Mouse (Mus musculus) adrenal gland, postnatal 25 days (tissue): ENCODE measurements around the gene Begain. TPM values are rescaled to one million over a fixed set of nuclear protein-coding genes. Genes with fewer than 3 reads are reported as not detected.

Experiments used
- DNase-seq: peaks from one replicate; pipeline ENCODE4 v3.0.0; 2021; ENCODE audit warnings: mixed read lengths
- long read RNA-seq: library from polyadenylated mRNA; stranded (forward); transcript quantifications from one replicate; pipeline ENCODE4 v2.0.0, GENCODE M21; 2021
- total RNA-seq: library from RNA; stranded (reverse); gene quantifications from 2 replicates; pipeline ENCODE4 v1.2.3, GENCODE M21; 2021

The Begain gene
- total RNA-seq, result 2.5 and 4.3 TPM in 2 replicates
- long read RNA-seq, partial matches to known transcripts, result 0 of 1 reads
- long read RNA-seq, other reads (novel, unspliced or antisense), result 1 of 1 reads

- DNase-seq, result no peak
Observed at GRCm38 (mm10) chr12:109068167-109068653, at the start of gene Begain. Gene Begain, minus strand, starts transcription at chr12:109068217.

DNA sequence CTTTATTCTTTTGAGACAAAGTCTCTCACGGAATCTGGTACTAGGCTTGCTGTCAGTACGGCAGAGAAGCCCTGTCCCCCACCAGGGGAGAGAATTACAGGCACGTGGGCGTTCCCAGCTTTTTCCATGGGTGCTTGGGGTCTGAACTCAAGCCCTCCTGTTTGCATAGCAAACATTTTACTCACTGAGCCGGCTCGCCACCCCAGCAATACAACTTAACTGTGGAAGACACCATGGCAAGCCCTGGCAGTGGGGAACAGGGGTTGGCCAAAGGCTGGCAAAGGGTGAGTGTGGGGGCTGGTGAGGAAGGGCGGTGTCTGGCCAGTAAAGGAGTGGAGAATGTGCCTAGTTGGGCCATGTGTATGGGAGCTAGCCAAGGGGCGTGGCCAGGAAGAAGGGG, 47.7 kb upstream of the Begain start:
- no peak for DNase-seq

GRCm38 (mm10) chr12:109115161-109115560, 47.1 kb upstream of the Begain start:
- no peak for DNase-seq

DNA sequence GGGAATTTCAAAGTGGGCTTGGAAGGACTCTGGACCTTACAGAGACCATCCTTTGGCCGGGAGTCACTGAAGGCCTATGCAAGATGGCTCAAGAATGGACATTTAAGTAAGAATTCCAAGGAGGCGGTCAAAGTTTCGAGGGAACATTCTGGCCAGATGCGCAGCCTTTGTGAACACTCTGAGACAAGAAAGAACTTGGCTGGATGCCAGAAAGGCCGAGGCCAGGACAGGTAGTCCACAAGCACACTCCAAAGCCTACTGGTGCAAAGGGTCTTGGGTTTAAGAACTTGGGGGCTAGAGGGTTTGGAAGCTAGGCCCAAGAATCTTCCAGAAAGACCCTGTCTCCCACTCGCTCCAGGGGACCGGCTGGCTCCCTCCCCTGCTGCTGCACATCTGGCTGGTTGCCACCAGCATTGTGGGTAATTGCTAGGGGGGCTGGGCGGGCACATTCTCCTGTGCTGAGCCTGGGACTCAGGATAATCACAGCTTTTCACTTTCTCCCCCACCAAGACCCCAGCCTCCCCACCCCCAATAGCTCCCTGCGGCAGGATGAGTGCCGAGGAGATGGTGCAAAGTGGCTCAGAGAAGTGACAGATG, 45.1 kb upstream of the Begain start:
- DNase-seq, result no peak

GRCm38 (mm10) chr12:109112354-109112995, 44.5 kb upstream of the Begain start:
- DNase-seq, result no peak

DNA sequence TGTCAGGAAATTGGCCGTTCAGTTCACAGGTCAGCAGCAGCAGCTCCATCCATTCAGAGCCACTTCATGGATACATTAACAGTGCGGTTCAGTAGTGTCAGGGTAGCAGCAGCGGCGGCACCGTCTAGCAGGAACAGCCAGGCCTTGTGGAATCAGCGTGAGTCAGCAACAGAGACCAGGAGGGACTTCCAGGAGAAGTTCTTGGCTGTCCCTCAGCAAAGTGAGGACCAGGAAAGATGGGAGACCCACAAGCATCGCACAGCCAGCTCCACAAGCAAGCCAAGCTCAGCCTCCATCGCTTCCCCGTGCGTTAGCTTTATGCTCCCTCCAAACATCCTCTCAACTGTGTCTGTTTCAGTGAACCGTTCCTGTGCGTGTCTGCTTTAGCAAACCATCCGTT, 40.9 kb upstream of the Begain start:
- no peak for DNase-seq

GRCm38 (mm10) chr12:109100381-109100780, 32.4 kb upstream of the Begain start:
- DNase-seq, result no peak

DNA sequence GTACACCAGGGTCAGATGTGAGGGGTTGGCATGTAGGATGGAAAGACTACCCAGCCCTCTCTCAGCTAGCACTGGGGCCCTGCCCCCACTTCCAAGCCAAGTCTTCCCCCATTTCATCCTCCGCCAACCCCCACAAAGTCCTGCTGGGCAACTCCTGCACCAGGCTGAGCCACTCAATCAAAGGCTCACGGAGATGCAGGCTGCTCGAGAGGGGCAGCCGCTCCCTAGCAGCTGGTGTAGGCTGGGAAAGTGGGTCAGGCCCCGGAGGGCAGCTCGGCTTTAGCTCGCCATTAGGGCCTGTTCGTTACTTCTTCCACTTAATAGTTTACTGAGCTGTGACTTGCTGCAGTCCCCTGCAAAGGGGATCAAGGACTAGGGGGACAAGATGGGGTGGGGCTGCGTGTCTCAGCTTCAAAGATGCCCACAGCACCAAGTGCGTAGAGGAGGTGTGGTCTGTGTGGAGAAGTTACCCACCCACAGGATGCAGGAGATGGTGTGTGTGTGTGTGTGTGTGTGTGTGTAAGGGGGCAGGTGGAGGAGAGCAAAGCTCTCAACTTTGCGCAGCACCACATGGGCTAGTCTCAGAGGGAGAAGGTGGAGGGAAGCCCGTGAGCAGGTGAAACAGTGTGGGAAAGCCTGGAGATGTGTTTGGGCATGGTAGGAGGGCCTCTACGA, 22.6 kb upstream of the Begain start:
- no peak for DNase-seq

DNA sequence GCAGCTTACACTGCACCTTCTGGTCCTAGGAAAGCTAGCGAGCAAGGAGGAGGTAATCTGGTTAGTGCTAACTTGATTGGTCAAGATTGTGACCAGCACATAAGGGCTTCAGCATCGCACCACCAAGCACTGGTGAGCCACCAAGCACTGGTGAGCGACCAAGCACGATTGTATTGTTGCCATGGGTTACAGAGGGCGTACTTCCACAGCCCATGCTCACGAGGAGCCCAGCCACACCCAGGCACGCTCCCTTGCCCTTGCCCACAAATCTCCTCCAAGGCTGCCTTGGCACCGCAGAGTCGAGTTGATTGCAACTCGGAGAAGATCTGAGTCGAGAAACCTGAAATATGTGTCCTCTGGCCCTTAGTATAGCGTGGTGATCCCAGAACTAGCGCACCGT, 22.0 kb upstream of the Begain start:
- no peak for DNase-seq

GRCm38 (mm10) chr12:109086111-109086510, 18.1 kb upstream of the Begain start:
- DNase-seq, result no peak

- DNase-seq, result peak; percentile 18
Observed at GRCm38 (mm10) chr12:109085674-109086073, 17.7 kb upstream of the Begain start.

DNA sequence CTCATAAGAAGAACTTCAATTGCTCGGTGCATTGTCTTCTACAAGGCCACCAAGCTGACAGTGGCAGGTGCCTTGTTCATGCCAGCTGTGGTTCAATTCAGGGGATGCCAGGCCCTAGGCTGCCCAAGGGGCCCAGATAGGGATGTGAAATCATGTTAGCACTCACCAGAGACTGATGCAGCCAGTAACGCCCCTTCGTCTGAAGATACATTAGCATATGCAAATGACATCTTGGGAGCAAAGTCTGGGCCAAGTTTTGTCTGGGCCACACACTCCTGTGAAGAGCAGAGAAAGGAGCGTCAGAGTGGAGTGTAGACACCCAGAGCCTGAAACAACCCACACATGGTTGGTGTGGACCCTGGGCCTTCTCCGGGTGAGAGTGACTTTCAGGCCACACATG, 17.0 kb upstream of the Begain start:
- no peak for DNase-seq

- no peak for DNase-seq
Observed at GRCm38 (mm10) chr12:109083476-109083875, 15.5 kb upstream of the Begain start.

DNA sequence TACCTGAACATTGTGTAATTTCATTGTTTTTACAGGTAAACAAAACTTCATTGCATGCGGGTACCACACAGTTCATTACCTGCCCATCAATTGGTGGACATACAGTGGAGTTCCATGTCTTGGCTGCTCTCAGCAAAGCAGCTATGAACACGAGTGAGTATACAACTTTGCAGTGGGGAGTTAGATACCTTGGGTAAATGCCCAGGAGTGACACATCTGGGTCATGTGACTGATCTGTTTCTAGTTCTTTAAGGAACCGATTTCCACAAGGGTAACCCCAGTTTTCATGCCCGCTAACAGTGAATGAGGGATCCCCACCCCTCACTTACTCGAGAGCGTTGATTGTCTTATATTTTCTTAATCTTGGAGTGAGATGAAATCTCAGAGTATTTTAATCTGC, 9.0 kb upstream of the Begain start:
- no peak for DNase-seq

- no peak for DNase-seq
Observed at GRCm38 (mm10) chr12:109074777-109075285, 6.8 kb upstream of the Begain start.

GRCm38 (mm10) chr12:109074106-109074505, 6.1 kb upstream of the Begain start:
- no peak for DNase-seq

DNA sequence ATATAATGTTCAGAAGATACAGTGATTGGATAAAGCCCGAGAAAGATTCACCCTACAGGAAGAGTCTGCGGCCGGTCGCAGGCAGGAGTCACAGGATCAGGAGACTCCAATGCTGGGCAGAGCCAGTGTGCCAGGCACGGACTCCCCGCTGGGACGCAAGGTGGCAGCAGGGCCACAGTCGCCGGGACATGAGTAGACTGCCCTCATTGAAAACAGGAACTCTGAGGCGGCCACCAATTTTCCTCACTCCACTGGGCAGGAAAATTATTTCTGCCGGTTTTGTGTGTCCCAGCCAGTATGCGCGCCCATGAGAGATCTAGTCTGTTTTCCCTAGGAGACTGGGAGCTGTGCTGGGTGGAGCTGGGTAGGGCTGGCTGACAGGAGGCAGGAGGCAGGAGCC, 3.2 kb upstream of the Begain start:
- DNase-seq, result no peak

DNA sequence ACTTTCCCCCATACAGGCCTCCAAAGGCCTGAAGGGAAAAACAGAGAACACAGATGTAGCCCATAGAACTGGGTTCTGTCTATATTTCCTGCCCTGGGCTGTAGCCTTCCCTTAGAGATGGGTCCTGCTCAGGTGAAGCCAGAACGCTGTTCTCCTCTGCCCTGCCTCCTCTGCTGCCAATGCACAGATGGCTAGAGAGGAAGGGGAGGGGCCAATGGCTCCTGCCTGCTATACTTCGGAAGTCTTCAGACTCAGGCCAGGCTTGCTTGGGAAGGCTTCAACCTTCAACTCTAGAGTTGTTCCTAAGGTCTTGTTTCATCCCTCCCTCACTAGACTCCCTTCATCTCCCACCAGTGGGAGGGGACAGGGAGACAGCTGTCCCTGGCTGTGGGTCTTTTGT, 1.7 kb upstream of the Begain start:
- no peak for DNase-seq

DNA sequence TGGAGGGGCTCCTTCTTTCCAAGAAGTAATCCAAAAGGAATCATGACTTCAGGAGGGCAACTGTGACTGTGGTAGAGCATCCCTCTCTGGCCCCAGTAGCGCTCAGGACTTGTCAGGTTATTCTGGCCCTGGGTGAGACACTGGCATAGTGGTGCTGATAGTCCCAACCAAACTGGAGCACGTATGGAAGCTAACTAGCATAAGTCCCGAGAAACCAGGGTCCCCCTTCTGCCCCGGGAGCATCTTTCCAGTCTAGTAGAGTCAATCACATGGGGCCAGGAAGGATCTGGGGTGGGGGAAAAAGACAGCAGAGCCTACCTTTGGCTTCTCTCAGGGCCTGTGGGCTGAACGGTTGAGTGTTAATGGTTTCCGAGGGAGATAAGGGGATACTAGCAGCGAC, 721 bp upstream of the Begain start:
- no peak for DNase-seq

DNA sequence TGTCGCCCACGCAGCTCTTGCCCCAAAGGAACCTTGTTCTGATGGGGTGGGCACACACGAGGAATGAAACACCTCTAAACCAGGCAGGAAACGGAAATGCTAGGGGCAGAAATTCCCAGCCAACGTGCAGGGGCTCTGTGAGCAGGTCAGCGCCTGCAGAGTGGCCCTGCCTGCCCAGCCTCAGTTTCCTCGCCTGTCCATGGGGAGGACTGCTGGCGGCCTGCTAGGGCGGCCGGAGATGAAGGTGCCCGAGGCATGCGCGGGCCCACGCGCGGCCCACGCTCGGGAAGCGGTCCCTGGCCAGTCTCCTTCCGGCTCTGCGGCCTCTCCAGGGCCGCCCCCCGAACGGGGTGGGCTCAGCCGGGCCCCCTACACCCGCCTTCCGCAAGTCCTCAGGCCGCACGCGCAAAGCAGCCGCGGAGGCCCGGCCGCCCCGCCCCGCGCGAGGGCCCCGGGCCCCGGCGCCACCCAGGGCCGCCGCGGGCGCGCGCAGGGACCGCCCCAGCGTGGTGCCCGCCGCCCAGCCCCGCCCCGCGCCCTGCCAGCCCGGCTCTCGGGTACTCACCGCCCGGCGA, 369 bp downstream of the Begain start:
- peak; percentile 70 for DNase-seq

DNA sequence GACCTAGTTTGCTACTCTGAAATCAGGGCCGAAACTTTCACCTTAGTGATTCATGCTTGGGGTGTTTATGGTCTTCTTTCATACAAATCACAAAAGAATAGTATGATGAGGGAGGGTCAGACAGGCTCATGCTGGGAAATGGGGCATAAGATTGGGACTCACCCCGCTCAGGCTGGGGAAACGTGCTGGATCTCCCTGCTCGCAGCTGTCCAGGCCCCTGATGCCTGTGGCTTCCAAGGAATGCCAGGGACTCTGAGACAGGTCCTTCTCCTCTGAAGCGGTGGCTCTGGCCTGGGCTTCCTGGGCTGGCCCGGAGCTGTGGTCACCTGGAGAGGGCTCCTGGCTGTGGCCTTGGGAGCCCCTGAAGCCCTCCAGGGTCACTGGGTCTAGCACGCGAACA, 9.4 kb downstream of the Begain start:
- no peak for DNase-seq

GRCm38 (mm10) chr12:109057736-109058135, 10.3 kb downstream of the Begain start:
- no peak for DNase-seq
